Mouse (Mus musculus): Measurements from ENCODE around the gene Il10.

GRCm38 (mm10) chr1:131061740-131062254 lies 42.2 kb downstream of the Il10 start:
- no peak for TF ChIP-seq CTCF (IDR thresholded peaks at IDR 0.05; ENCODE audit: control insufficient read depth, insufficient read depth, insufficient replicate concordance, low read depth, low read length)
- no peak for TF ChIP-seq POLR2A (IDR thresholded peaks at IDR 0.05; ENCODE audit: control insufficient read depth, low read depth, low read length)
